Mouse (Mus musculus): ENCODE results near the gene Sept5. TPM values are rescaled to one million over a fixed set of nuclear protein-coding genes. Genes with fewer than 3 reads are reported as not detected.

Sept5 gene
- total RNA-seq, 2 experiments from 2014 or later, result 7.9 to 10.7 TPM

DNA sequence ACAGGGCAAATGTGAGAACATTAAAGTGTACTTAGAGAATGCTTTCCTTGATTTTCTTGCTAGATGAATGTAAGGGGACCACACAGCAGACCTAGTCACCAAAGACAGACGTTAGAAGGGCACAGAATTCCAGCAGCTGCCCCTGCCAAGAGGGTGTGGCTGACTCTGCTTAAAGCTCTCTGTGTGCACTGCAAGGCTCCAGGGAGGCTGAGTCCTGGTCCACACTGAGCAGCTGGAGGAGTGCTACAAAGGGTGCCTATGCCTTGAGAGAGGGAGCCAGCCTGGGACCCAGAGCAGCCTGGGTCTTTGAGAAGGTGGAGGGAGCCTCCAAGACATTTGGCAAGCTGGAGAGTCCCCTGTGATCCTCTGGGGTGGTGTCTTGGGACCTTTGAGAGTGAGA lies 3.6 kb upstream of the Sept5 start:
- DNase-seq (ENCODE audit: low spot score in 2 of 2), result no peak

DNA sequence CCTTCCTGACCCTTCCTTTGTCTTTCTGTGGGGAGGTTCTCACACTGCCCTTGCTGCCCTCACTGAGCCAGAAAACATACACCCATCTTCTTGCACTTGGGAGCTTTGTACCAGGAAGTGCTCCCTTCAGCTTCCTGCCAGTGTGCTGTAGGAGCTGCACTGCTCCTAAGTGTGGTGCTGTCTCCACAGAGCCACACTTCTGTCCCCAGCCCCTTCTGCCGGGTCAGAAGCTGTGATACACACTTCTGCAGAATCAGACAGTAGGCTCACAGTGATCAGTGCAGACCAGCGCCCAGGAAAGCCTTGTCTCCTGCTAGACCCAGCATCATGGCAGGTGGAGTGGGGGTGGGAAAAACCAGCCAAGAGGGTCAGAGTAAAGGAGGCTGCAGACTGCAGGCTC lies 3.1 kb upstream of the Sept5 start:
- no peak for DNase-seq (ENCODE audit: low spot score in 2 of 2)

- DNase-seq (ENCODE audit: low spot score in 2 of 2), result no peak
These were observed 2.3 kb upstream of the Sept5 start for GRCm38 (mm10) chr16:18632059-18632458.

DNA sequence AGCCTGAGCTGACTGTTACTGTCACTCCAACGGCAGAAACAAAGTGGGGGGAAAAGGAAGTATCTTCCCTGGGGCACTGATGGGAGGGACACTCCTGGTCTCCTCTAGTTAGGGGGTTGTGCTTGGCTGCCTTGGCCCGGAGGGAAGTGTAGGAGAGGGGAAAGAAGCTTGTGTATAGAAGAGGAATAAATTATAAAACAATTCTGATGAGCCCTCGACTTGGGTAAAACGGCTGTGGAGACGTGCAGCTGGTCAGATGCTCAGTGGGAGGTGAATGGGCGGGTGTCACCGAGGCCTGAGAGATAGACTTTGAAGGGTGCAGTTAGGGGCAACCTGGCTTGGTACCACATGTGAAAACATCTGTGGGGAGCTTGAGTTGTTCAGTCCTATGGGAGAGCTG lies 1.4 kb upstream of the Sept5 start:
- DNase-seq (ENCODE audit: low spot score in 2 of 2), result no peak

DNA sequence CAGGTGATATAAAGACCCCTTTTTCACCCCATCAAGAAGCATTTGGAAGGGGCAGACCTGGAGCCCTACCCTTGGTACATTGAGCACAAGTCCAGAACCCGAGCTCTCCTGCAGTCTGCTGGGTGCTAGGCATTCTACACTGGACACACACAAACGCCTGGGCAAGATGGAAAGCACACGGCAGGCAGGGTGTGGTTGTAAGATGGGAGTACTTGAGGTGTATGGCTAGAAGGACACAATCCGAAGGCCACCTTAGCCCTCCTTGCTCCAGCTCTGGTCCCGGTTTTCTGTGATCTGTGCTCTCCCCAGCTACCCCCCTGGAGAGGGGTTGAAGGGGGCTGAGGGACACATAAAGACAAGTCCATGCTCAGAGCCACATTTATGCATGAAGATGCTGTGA lies 537 bp upstream of the Sept5 start:
- no peak for DNase-seq (ENCODE audit: low spot score in 2 of 2)

DNA sequence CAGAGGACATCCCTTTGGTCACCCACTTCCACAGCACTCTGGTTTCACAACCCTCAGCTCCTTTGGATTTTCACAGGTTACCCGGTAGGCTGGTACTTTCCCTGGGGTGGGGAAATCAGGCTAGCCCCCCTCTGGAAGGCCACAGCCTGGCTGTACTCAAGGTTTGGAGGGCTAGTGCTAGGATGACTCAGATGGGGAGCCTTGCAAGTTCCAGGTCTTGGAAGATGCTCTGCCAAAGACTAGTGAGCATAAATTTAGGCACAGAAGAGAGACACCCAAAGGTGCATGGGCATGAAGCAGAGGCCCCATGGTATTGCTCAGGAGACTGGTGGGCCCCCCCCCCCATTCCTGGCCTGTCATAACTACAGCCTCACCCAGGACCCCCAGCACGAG lies 810 bp downstream of the Sept5 start:
- DNase-seq (ENCODE audit: low spot score in 2 of 2), result no peak

DNA sequence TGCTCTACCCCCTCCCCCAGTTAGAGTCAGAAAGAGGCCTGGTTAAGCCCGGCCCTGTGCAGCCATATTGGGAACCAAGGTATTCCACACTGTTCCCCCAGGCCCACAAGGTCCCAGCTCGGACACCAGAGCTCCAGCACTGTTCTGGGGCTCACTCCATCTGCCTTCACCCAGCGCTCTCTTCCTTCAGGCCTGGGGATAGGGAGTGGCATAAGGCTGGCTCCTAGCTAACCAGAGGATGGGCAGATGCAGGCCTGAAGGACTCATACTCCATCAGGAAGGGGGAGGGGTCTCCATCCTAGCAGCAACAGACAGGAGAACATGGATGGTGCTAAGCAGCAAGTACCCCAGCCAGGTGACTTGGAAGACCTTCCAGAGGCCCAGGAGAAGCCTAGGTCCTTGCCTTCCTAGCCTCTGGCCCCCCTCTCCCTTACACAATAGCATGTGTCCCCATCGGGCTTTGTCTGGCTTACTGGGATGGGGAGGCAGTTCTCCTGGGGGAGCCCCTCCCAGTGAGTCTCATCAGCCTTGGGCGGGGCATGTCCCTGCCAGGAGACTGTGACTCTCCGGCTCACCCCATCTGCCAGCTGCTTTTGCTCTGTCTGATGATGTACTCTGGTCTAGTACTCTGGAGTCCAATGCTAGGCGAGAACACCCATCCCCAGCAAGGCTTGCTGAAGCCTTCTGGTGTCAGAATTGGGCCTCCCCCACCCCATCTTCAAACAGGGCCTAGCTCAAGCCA lies 1.4 kb downstream of the Sept5 start:
- DNase-seq (ENCODE audit: low spot score in 2 of 2), result no peak

DNA sequence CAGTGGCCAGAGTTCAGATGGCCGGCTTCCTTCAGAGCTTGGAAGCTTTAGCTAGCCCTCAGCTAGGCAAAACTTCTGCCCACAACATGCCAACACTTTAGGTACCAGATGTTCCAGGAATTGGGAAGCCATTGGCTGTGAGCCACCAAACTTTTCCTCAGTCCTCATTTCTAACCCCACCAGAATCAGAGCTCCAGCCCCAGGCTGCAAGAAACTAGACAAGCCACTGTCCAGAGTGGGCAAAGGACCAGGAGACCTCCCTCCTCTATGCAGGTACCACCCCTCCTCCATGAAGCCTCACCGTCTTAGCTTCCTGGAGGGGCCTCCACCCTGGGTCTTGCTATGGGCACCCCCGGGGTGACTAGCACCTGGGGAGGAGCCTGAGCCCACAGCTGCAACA lies 2.6 kb downstream of the Sept5 start:
- DNase-seq (ENCODE audit: low spot score in 2 of 2), result no peak

DNA sequence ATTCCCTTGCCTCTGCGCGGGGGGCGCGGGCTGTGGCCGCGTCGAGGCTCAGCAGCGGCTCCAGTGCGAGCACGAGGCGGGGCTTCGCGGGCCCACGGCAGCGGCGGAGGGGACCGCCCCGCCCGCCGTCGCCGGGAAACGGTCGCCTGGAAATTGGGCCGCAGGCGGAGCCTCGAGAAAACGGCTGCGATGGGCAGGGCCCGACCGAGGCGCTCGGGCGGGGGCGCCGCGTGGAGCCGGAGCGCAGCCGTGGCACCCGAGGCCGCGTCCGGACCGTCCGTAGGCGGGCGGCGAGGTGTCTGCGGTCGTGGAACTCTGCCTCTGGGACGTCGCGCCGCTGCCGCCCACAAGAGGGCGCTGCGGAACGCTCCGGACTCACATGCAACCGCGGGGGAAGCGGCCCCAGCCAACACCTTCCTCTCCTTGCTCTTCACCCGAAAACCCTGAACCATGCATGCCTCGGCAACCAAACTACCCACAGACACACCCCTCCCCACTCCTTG lies 3.3 kb downstream of the Sept5 start, which contains the start of gene Gm49601:
TSS of gene Gm49601 (minus strand) at position 52 of the 503 bp plus-strand sequence.
- peak; percentile 83 to 90 for DNase-seq (ENCODE audit: low spot score in 2 of 2)

GRCm38 (mm10) chr16:18625791-18626311 lies 3.9 kb downstream of the Sept5 start:
- no peak for DNase-seq (ENCODE audit: low spot score in 2 of 2)

GRCm38 (mm10) chr16:18625097-18625496 lies 4.7 kb downstream of the Sept5 start:
- no peak for DNase-seq (ENCODE audit: low spot score in 2 of 2)

GRCm38 (mm10) chr16:18624641-18625040 lies 5.1 kb downstream of the Sept5 start:
- DNase-seq (ENCODE audit: low spot score in 2 of 2), result no peak

DNA sequence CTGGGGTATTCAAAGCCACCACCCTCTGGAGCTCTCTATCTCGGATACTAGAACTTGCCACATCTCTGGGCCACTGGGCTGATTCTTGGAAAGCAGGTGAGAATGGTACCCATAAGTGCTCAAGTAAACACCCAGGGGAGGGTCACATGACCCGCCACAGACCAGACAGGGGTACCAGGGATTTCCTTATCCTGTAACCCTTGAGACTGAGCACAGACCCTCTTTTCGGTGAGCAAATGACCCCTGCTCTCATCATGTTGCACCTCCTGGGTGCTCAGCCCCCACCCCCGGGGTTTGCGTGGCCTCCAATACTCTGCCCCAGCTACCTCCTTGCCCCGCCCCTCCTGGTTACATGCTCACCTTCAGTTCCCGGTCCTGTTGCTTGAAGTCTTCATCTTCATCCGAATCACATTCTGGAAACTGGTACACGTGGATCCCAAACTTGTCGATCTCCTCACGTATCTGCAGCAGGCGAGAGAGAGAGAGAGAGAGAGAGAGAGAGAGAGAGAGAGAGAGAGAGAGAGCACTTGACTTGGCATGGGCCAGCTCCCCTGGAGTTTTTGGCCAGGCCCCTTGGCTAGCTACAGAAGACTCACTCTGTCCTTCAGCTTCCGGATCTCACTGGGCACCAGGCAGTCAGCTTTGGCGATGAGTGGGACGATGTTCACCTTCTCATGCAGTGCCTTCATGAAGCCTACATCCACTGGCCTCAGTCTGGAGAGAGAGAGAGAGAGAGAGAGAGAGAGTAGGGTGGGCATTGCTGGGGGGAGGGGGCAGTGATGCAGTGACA lies 5.8 kb downstream of the Sept5 start:
- no peak for DNase-seq (ENCODE audit: low spot score in 2 of 2)

DNA sequence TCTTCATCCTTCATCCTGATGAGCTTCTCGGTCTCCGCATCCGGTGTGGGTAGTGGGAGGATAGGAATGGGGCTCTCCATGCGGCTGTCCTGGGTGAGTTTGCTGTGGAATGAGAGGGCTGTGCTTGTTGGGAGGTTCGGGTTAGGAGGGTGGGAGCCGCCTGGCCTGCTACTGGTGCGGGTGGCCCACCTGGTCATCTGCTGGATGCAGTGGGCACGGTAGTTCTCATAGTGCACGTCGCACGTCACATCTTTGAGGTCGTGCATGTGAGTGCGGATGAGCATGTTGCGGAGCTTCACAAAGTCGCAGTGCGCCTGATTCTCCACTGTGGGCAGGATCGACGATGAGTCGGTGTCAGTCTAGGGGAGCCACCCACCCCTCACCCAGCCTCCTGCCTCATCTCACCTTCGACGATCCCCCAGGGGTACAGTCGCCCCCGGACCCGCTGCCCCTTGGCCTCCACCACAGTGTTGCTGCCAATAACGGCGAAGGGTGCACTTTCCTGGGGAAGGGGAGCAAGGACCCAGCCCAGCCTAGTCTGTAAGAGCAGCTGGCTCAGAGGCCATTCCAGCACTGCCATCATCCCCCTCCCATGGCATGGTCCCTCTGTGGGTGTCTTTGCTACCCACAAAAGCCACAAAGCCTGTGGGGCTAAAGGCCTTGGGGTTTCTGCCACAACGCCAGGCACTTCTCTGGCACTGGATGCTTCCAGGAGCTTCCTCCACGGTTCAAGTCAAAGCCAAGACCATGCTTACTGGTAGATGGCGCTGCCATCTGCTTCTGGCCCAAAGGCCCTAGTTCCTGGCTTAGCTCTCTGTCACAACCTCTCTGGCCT lies 6.6 kb downstream of the Sept5 start:
- DNase-seq (ENCODE audit: low spot score in 2 of 2), result no peak

GRCm38 (mm10) chr16:18622019-18622418 lies 7.7 kb downstream of the Sept5 start, which contains the start of gene Gp1bb:
Gp1bb (minus strand) TSS chr16:18622403.
- no peak for DNase-seq (ENCODE audit: low spot score in 2 of 2)

- no peak for DNase-seq (ENCODE audit: low spot score in 2 of 2)
These were observed 8.3 kb downstream of the Sept5 start for GRCm38 (mm10) chr16:18621362-18622001.

DNA sequence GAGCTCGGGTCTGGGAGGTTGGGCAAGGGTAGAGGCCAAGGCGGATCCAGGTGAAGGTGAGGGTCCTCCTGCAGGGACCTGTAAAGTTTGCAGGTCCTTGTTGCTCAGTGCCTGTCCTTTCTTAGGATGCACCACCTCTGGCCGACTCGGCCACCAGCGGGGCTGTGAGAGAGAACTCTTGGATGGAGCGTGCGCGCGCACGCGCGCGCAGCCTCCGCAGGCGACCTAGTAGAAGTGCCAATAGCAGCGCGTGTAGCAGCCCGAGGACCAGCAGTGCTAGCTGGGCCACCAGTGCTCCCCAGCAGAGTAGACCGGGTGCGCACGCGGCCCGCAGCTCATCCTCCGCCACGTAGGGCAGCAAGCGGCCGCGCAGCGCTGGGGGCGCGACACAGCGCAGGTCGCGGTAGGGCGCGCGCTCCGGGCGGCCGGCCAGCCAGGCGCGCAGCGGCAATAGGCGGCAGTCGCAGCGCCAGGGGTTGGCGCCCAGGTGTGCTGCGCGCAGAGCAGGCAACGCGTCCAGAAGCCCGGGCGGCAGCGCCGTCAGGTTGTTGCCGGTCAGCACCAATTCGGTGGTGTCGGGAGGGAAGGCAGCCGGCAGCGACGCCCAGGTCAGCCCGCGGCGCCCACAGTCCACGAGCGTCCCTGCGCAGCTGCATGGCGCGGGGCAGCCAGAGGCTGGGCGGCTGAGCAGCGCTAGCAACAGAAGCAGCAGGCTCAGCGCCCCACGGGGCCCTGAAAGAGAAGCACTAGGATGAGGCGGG lies 9.0 kb downstream of the Sept5 start:
- DNase-seq (ENCODE audit: low spot score in 2 of 2), result no peak

- DNase-seq (ENCODE audit: low spot score in 2 of 2), result no peak
These were observed 9.6 kb downstream of the Sept5 start for GRCm38 (mm10) chr16:18620201-18620600.

DNA sequence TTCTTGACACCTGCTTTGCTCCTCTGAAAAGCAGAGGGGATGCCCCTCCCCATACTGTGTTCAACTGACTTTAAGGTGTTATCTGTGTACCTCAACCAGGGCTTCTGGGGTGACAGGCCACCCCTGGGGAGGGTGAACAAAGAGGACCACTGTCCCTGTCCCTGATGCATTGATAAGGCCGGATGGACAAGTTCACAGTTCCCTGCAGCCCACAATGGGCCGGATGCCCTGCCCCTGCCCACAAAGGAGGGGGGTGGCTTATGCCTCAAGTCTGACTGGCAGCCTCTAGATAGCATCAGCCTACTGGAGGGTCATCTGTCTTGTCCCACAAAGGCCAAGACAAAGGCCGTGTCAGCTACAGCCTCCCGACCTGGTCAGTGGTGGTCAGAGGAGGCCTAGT lies 10.6 kb downstream of the Sept5 start:
- DNase-seq (ENCODE audit: low spot score in 2 of 2), result no peak

GRCm38 (mm10) chr16:18618297-18618696 lies 11.5 kb downstream of the Sept5 start:
- DNase-seq (ENCODE audit: low spot score in 2 of 2), result no peak

All from adrenal gland, adult 18-20 months (tissue).